Comparison of ENCODE assay signal across 10 mouse cellular contexts in genomic region chr8:124752325-124752862, GRCm38 (mm10). TPM values are rescaled to one million over a fixed set of nuclear protein-coding genes. Genes with fewer than 3 reads are reported as not detected.
DNase-seq lines count a peak whose midpoint lies in the region; ATAC-seq lines count a peak whose summit lies in the region.
"Had no signal": no experiment of that assay in that cellular context is flagged by ENCODE, and none has a peak within 500 bp of the region (broad histone marks: within the 10 kb centered on the region; RNA-seq: fewer than 3 reads in every experiment).

No protein-coding gene starts in this region.

- DNase-seq in heart, postnatal 25 days (ENCODE audit: low spot score) = no peak
- no peak for DNase-seq in urinary bladder, postnatal 10 days (ENCODE audit: low spot score)
- no peak for DNase-seq in left cerebral cortex, postnatal 36 days (ENCODE audit: low spot score in 2 of 2)
- DNase-seq: cerebellum, adult 2 months had no signal

- no peak overlapping the region for H3K27ac ChIP-seq in heart, embryonic 15.5 days
- no peak overlapping the region for H3K27ac ChIP-seq in midbrain, embryonic 15.5 days
- H3K27ac ChIP-seq in midbrain, embryonic 16.5 days (ENCODE audit: low read length) = no peak overlapping the region
- H3K27ac ChIP-seq in hindbrain, embryonic 15.5 days (replicated peaks) = no peak overlapping the region
- H3K27ac ChIP-seq in stomach, embryonic 15.5 days = no peak overlapping the region

- peaks cover 45% of the 10 kb centered on the region for H3K27me3 ChIP-seq in heart, embryonic 15.5 days
- peaks cover 46% of the 10 kb centered on the region for H3K27me3 ChIP-seq in midbrain, embryonic 15.5 days (replicated peaks)
- peaks cover 30% of the 10 kb centered on the region for H3K27me3 ChIP-seq in midbrain, embryonic 16.5 days (ENCODE audit: control insufficient read depth, insufficient read depth, low read depth, low read length)
- H3K27me3 ChIP-seq in hindbrain, embryonic 15.5 days = peaks cover 46% of the 10 kb centered on the region
- peaks cover 20% of the 10 kb centered on the region; the same call in 1 of the 2 replicates for H3K27me3 ChIP-seq in stomach, embryonic 15.5 days (replicated peaks)

- peak overlapping the region; percentile 66; the same call in 1 of the 2 replicates for H3K4me3 ChIP-seq in heart, embryonic 15.5 days
- no peak overlapping the region for H3K4me3 ChIP-seq in midbrain, embryonic 15.5 days
- H3K4me3 ChIP-seq in midbrain, embryonic 16.5 days (ENCODE audit: low read depth, low read length) = no peak overlapping the region
- H3K4me3 ChIP-seq in hindbrain, embryonic 15.5 days = no peak overlapping the region
- H3K4me3 ChIP-seq in stomach, embryonic 15.5 days (replicated peaks) = no peak overlapping the region

- peak overlapping the region; percentile 92 for H3K4me2 ChIP-seq in heart, embryonic 15.5 days
- H3K4me2 ChIP-seq in midbrain, embryonic 15.5 days = peak overlapping the region; percentile 83; the same call in 1 of the 2 replicates
- H3K4me2 ChIP-seq in midbrain, embryonic 16.5 days (ENCODE audit: low read length) = no peak overlapping the region; the same call in 1 of the 2 replicates
- H3K4me2 ChIP-seq in hindbrain, embryonic 15.5 days = peak overlapping the region; percentile 89; the same call in 1 of the 2 replicates
- H3K4me2 ChIP-seq in stomach, embryonic 15.5 days = peak overlapping the region; percentile 97

- intact Hi-C loops in heart, postnatal 25 days (cut with DNase I) = no loop called here
- intact Hi-C loops in left cerebral cortex, postnatal 36 days (cut with DNase I) = no loop called here

- no peak for ATAC-seq in heart, embryonic 15.5 days (replicated peaks; ENCODE audit: insufficient number of reproducible peaks, insufficient read depth, low FRiP score, low read depth)
- ATAC-seq in midbrain, embryonic 15.5 days (replicated peaks) = no peak
- no peak for ATAC-seq in midbrain, embryonic 16.5 days
- ATAC-seq in hindbrain, embryonic 15.5 days (ENCODE audit: low FRiP score, low read depth) = no peak
- no peak for ATAC-seq in stomach, embryonic 15.5 days (ENCODE audit: insufficient read depth, low FRiP score, low read depth)

- H3K9ac ChIP-seq in heart, embryonic 15.5 days = no peak overlapping the region
- no peak overlapping the region for H3K9ac ChIP-seq in midbrain, embryonic 15.5 days
- H3K9ac ChIP-seq in midbrain, embryonic 16.5 days (ENCODE audit: low read depth, low read length) = no peak overlapping the region
- no peak overlapping the region for H3K9ac ChIP-seq in hindbrain, embryonic 15.5 days
- H3K9ac ChIP-seq in stomach, embryonic 15.5 days = no peak overlapping the region

- no peaks in the 10 kb centered on the region for H3K9me3 ChIP-seq in heart, embryonic 15.5 days (replicated peaks)
- H3K9me3 ChIP-seq in midbrain, embryonic 15.5 days = no peaks in the 10 kb centered on the region
- no peaks in the 10 kb centered on the region for H3K9me3 ChIP-seq in midbrain, embryonic 16.5 days (replicated peaks; ENCODE audit: control insufficient read depth, low read length, poor library complexity, severe bottlenecking)
- H3K9me3 ChIP-seq in hindbrain, embryonic 15.5 days = no peaks in the 10 kb centered on the region; the same call in 1 of the 2 replicates
- H3K9me3 ChIP-seq in stomach, embryonic 15.5 days = no peaks in the 10 kb centered on the region

- no peaks in the 10 kb centered on the region for H3K36me3 ChIP-seq in heart, embryonic 15.5 days
- no peaks in the 10 kb centered on the region for H3K36me3 ChIP-seq in midbrain, embryonic 15.5 days (replicated peaks)
- H3K36me3 ChIP-seq in midbrain, embryonic 16.5 days (ENCODE audit: control insufficient read depth, insufficient read depth, low read length) = no peaks in the 10 kb centered on the region
- no peaks in the 10 kb centered on the region for H3K36me3 ChIP-seq in hindbrain, embryonic 15.5 days
- H3K36me3 ChIP-seq in stomach, embryonic 15.5 days = no peaks in the 10 kb centered on the region

- H3K4me1 ChIP-seq in heart, embryonic 15.5 days (replicated peaks) = peaks cover 16% of the 10 kb centered on the region
- H3K4me1 ChIP-seq in midbrain, embryonic 15.5 days = peaks cover 14% of the 10 kb centered on the region
- peaks cover 7% of the 10 kb centered on the region; the same call in 1 of the 2 replicates for H3K4me1 ChIP-seq in midbrain, embryonic 16.5 days (ENCODE audit: control insufficient read depth, insufficient read depth, low read length)
- peaks cover 15% of the 10 kb centered on the region for H3K4me1 ChIP-seq in hindbrain, embryonic 15.5 days (replicated peaks)
- H3K4me1 ChIP-seq in stomach, embryonic 15.5 days = peaks cover 32% of the 10 kb centered on the region

- WGBS in heart, embryonic 15.5 days = 45% methylated on average over 21 of the region's 21 CpGs
- WGBS in midbrain, embryonic 15.5 days = 30% methylated on average over 21 of the region's 21 CpGs
- 31% methylated on average over 21 of the region's 21 CpGs for WGBS in midbrain, embryonic 16.5 days
- WGBS in hindbrain, embryonic 15.5 days = 36% methylated on average over 21 of the region's 21 CpGs
- WGBS in stomach, embryonic 15.5 days = 45% methylated on average over 21 of the region's 21 CpGs

RNA-seq across cellular contexts. Expression of gene Fam89a, which starts 0.8 kb away (rescaled TPM):
- polyA plus RNA-seq in heart, embryonic 15.5 days (2015; fragmentation: Nextera tagmentation; extraction: Ambion mirVana) = 1.2 and 1.9 TPM in 2 replicates
- 1 to 10 TPM in 1 of 2 experiments, under 1 TPM in 1; 0.78 to 1.2 TPM for total RNA-seq in heart, postnatal 25 days (2021)
- 0.17 and 0.37 TPM in 2 replicates for polyA plus RNA-seq in midbrain, embryonic 15.5 days (2015; fragmentation: Nextera tagmentation; extraction: Ambion mirVana)
- polyA plus RNA-seq in midbrain, embryonic 16.5 days (2015; fragmentation: Nextera tagmentation; extraction: Ambion mirVana) = 0.26 and 0.40 TPM in 2 replicates
- polyA plus RNA-seq in hindbrain, embryonic 15.5 days (2015; fragmentation: Nextera tagmentation; extraction: Ambion mirVana) = 1.1 and 1.8 TPM in 2 replicates
- polyA plus RNA-seq in stomach, embryonic 15.5 days (2015; fragmentation: Nextera tagmentation; extraction: Ambion mirVana) = 4.5 and 4.8 TPM in 2 replicates
- under 1 TPM; 0.29 to 0.54 TPM for total RNA-seq in left cerebral cortex, postnatal 36 days (2021)
- total RNA-seq: left cerebral cortex, postnatal 10 days had no signal

RNA-seq across cellular contexts. Expression of gene Arv1, which starts 30.5 kb away (rescaled TPM):
- 12.6 and 17.9 TPM in 2 replicates for polyA plus RNA-seq in heart, embryonic 15.5 days (2015; fragmentation: Nextera tagmentation; extraction: Ambion mirVana)
- total RNA-seq in heart, postnatal 25 days (2021) = 1 to 10 TPM; 4.4 to 5.0 TPM
- polyA plus RNA-seq in midbrain, embryonic 15.5 days (2015; fragmentation: Nextera tagmentation; extraction: Ambion mirVana) = 32.7 and 37.6 TPM in 2 replicates
- 34.8 and 36.0 TPM in 2 replicates for polyA plus RNA-seq in midbrain, embryonic 16.5 days (2015; fragmentation: Nextera tagmentation; extraction: Ambion mirVana)
- 35.6 and 40.2 TPM in 2 replicates for polyA plus RNA-seq in hindbrain, embryonic 15.5 days (2015; fragmentation: Nextera tagmentation; extraction: Ambion mirVana)
- 22.5 and 24.3 TPM in 2 replicates for polyA plus RNA-seq in stomach, embryonic 15.5 days (2015; fragmentation: Nextera tagmentation; extraction: Ambion mirVana)
- 10 to 100 TPM in 1 of 2 experiments, 1 to 10 TPM in 1; 9.8 to 12.7 TPM for total RNA-seq in left cerebral cortex, postnatal 36 days (2021)

RNA-seq across cellular contexts. Expression of gene Ttc13, which starts 30.6 kb away (rescaled TPM):
- polyA plus RNA-seq in heart, embryonic 15.5 days (2015; fragmentation: Nextera tagmentation; extraction: Ambion mirVana) = 24.3 and 29.7 TPM in 2 replicates
- 10 to 100 TPM; 14.9 to 17.6 TPM for total RNA-seq in heart, postnatal 25 days (2021)
- 69.4 and 70.2 TPM in 2 replicates for polyA plus RNA-seq in midbrain, embryonic 15.5 days (2015; fragmentation: Nextera tagmentation; extraction: Ambion mirVana)
- polyA plus RNA-seq in midbrain, embryonic 16.5 days (2015; fragmentation: Nextera tagmentation; extraction: Ambion mirVana) = 64.6 and 66.2 TPM in 2 replicates
- polyA plus RNA-seq in hindbrain, embryonic 15.5 days (2015; fragmentation: Nextera tagmentation; extraction: Ambion mirVana) = 61.8 and 66.1 TPM in 2 replicates
- 45.9 and 49.4 TPM in 2 replicates for polyA plus RNA-seq in stomach, embryonic 15.5 days (2015; fragmentation: Nextera tagmentation; extraction: Ambion mirVana)
- 10 to 100 TPM; 35.6 to 49.9 TPM for total RNA-seq in left cerebral cortex, postnatal 36 days (2021)

RNA-seq across cellular contexts. Expression of gene Trim67, which starts 40.5 kb away (rescaled TPM):
- 0.19 and 0.33 TPM in 2 replicates for polyA plus RNA-seq in heart, embryonic 15.5 days (2015; fragmentation: Nextera tagmentation; extraction: Ambion mirVana)
- total RNA-seq in heart, postnatal 25 days (2021) = under 1 TPM; 0.53 to 0.73 TPM
- 29.2 and 30.8 TPM in 2 replicates for polyA plus RNA-seq in midbrain, embryonic 15.5 days (2015; fragmentation: Nextera tagmentation; extraction: Ambion mirVana)
- polyA plus RNA-seq in midbrain, embryonic 16.5 days (2015; fragmentation: Nextera tagmentation; extraction: Ambion mirVana) = 28.0 and 29.5 TPM in 2 replicates
- polyA plus RNA-seq in hindbrain, embryonic 15.5 days (2015; fragmentation: Nextera tagmentation; extraction: Ambion mirVana) = 28.5 and 29.6 TPM in 2 replicates
- polyA plus RNA-seq in stomach, embryonic 15.5 days (2015; fragmentation: Nextera tagmentation; extraction: Ambion mirVana) = 0.63 and 0.74 TPM in 2 replicates
- 1 to 10 TPM; 2.0 to 2.4 TPM for total RNA-seq in left cerebral cortex, postnatal 36 days (2021)
